In the genomic region with DNA sequence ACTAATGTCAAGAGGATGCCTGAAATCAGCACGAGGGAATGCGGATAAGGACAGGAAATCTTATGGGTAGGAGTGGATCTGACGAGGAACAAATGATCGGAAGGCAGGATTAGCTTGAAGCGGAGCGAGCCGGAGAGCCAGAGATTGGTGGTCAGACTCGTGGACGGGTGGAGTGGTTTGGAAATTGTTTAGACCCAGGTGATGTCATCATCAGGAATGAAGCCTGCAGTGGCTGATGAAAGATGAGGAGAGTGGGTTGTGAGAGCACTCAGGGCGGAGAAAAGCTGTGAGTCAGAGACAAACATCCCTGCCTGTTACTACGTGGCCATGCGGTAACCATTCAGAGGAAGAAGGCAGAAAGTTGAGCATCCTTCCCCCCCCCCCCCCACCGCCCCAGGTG, we compare ENCODE assay signal across 27 mouse cellular contexts.
DNase-seq lines count a peak whose midpoint lies in the region; ATAC-seq and TF ChIP-seq lines count a peak whose summit lies in the region.
"Had no signal": no experiment of that assay in that cellular context is flagged by ENCODE, and none has a peak within 500 bp of the region (broad histone marks: within the 10 kb centered on the region; RNA-seq: fewer than 3 reads in every experiment).

No protein-coding gene starts in this region.

- no peak for TF ChIP-seq EP300 in stomach, postnatal 0 days (optimal IDR thresholded peaks at IDR 0.05)

- ATAC-seq in heart, embryonic 11.5 days (replicated peaks; ENCODE audit: insufficient number of reproducible peaks, low FRiP score, low TSS enrichment): no peak
- ATAC-seq in hindbrain, embryonic 15.5 days (ENCODE audit: low FRiP score, low read depth): peak; percentile 16; the same call in 1 of the 2 replicates
- ATAC-seq in hindbrain, embryonic 14.5 days (ENCODE audit: low FRiP score): no peak
- ATAC-seq in stomach, postnatal 0 days (ENCODE audit: low FRiP score, low TSS enrichment): peak; percentile 54
- ATAC-seq in megakaryocyte, adult 5-6 weeks (ENCODE audit: poor library complexity, severe bottlenecking): no peak
- ATAC-seq: forebrain, postnatal 0 days; inflammation-experienced regulatory T-cells, adult 6 months; midbrain, embryonic 15.5 days had no signal

- H3K4me2 ChIP-seq in heart, embryonic 11.5 days: no peak overlapping the region
- no peak overlapping the region for H3K4me2 ChIP-seq in hindbrain, embryonic 15.5 days
- no peak overlapping the region for H3K4me2 ChIP-seq in hindbrain, embryonic 14.5 days (replicated peaks)
- H3K4me2 ChIP-seq in stomach, postnatal 0 days (replicated peaks; ENCODE audit: low read depth): no peak overlapping the region
- H3K4me2 ChIP-seq: heart, embryonic 15.5 days; limb, embryonic 13.5 days; liver, embryonic 13.5 days; lung, embryonic 14.5 days; midbrain, embryonic 15.5 days; neural tube, embryonic 13.5 days; stomach, embryonic 15.5 days had no signal

- no peaks in the 10 kb centered on the region for H3K27me3 ChIP-seq in heart, embryonic 11.5 days (ENCODE audit: control insufficient read depth, insufficient read depth, low read length)
- H3K27me3 ChIP-seq in hindbrain, embryonic 15.5 days: no peaks in the 10 kb centered on the region
- H3K27me3 ChIP-seq in hindbrain, embryonic 14.5 days (ENCODE audit: control insufficient read depth, insufficient read depth, low read length): no peaks in the 10 kb centered on the region
- no peaks in the 10 kb centered on the region for H3K27me3 ChIP-seq in stomach, postnatal 0 days (ENCODE audit: control insufficient read depth, insufficient read depth, low read length)
- H3K27me3 ChIP-seq: heart, embryonic 15.5 days; limb, embryonic 13.5 days; liver, embryonic 13.5 days; midbrain, embryonic 15.5 days; neural tube, embryonic 13.5 days; stomach, embryonic 15.5 days had no signal

- no peaks in the 10 kb centered on the region for H3K9me3 ChIP-seq in heart, embryonic 11.5 days (replicated peaks; ENCODE audit: control insufficient read depth, low read length)
- no peaks in the 10 kb centered on the region for H3K9me3 ChIP-seq in hindbrain, embryonic 15.5 days
- 0 out of 2 replicates have a peak, but pooled peaks cover 9% of the 10 kb centered on the region for H3K9me3 ChIP-seq in hindbrain, embryonic 14.5 days (ENCODE audit: control insufficient read depth, low read length)
- no peaks in the 10 kb centered on the region for H3K9me3 ChIP-seq in stomach, postnatal 0 days (ENCODE audit: control insufficient read depth, low read length)
- H3K9me3 ChIP-seq: embryonic facial prominence, embryonic 10.5 days; heart, embryonic 15.5 days; hindbrain, embryonic 10.5 days; limb, embryonic 13.5 days; liver, embryonic 13.5 days; midbrain, embryonic 15.5 days; neural tube, embryonic 13.5 days; stomach, embryonic 15.5 days had no signal

- peak; percentile 82 for DNase-seq in heart, adult 11 months
- DNase-seq in hindbrain, embryonic 14.5 days (ENCODE audit: low spot score): no peak
- peak; percentile 51 for DNase-seq in MN1 (ENCODE audit: low spot score)
- no peak for DNase-seq in stomach, postnatal 0 days (ENCODE audit: low spot score)
- no peak for DNase-seq in thymus, postnatal 0 days (ENCODE audit: low spot score)
- DNase-seq: adrenal gland, postnatal 36 days; cerebellum, postnatal 10 days; forebrain, postnatal 0 days; gastrocnemius, postnatal 25 days; kidney, adult 18-20 months; kidney, postnatal 4 days; layer of hippocampus, adult 9-11 months; liver, embryonic 13.5 days; lung, embryonic 14.5 days; lung, postnatal 4 days; thymus, adult 18-20 months had no signal

- no peak for TF ChIP-seq CTCF in stomach, postnatal 0 days (IDR thresholded peaks at IDR 0.05; ENCODE audit: low read depth)

- H3K4me3 ChIP-seq in heart, embryonic 11.5 days (ENCODE audit: low read depth, low read length): no peak overlapping the region
- H3K4me3 ChIP-seq in hindbrain, embryonic 15.5 days: no peak overlapping the region
- H3K4me3 ChIP-seq in hindbrain, embryonic 14.5 days (replicated peaks; ENCODE audit: low read length): no peak overlapping the region
- no peak overlapping the region for H3K4me3 ChIP-seq in stomach, postnatal 0 days (ENCODE audit: low read depth, low read length)
- H3K4me3 ChIP-seq: embryonic facial prominence, embryonic 10.5 days; heart, embryonic 15.5 days; hindbrain, embryonic 10.5 days; limb, embryonic 13.5 days; liver, embryonic 13.5 days; midbrain, embryonic 15.5 days; neural tube, embryonic 13.5 days; stomach, embryonic 15.5 days had no signal

- no peaks in the 10 kb centered on the region for H3K36me3 ChIP-seq in heart, embryonic 11.5 days (ENCODE audit: control insufficient read depth, insufficient read depth, low read length)
- no peaks in the 10 kb centered on the region for H3K36me3 ChIP-seq in hindbrain, embryonic 15.5 days
- H3K36me3 ChIP-seq in hindbrain, embryonic 14.5 days (replicated peaks; ENCODE audit: control insufficient read depth, insufficient read depth): no peaks in the 10 kb centered on the region
- H3K36me3 ChIP-seq in stomach, postnatal 0 days (ENCODE audit: control insufficient read depth, insufficient read depth, low read length): no peaks in the 10 kb centered on the region
- H3K36me3 ChIP-seq: embryonic facial prominence, embryonic 10.5 days; heart, embryonic 15.5 days; hindbrain, embryonic 10.5 days; limb, embryonic 13.5 days; liver, embryonic 13.5 days; midbrain, embryonic 15.5 days; neural tube, embryonic 13.5 days; stomach, embryonic 15.5 days had no signal

- no peak overlapping the region for H3K27ac ChIP-seq in heart, embryonic 11.5 days (ENCODE audit: low read depth, low read length)
- H3K27ac ChIP-seq in hindbrain, embryonic 15.5 days (replicated peaks): no peak overlapping the region
- H3K27ac ChIP-seq in hindbrain, embryonic 14.5 days: no peak overlapping the region
- H3K27ac ChIP-seq in stomach, postnatal 0 days (replicated peaks): no peak overlapping the region
- H3K27ac ChIP-seq: embryonic facial prominence, embryonic 10.5 days; heart, embryonic 15.5 days; hindbrain, embryonic 10.5 days; limb, embryonic 13.5 days; liver, embryonic 13.5 days; midbrain, embryonic 15.5 days; neural tube, embryonic 13.5 days; stomach, embryonic 15.5 days had no signal

- no peak overlapping the region for H3K9ac ChIP-seq in heart, embryonic 11.5 days (ENCODE audit: low read depth, low read length)
- H3K9ac ChIP-seq in hindbrain, embryonic 15.5 days: no peak overlapping the region
- no peak overlapping the region for H3K9ac ChIP-seq in hindbrain, embryonic 14.5 days
- H3K9ac ChIP-seq in stomach, postnatal 0 days (ENCODE audit: low read length): no peak overlapping the region
- H3K9ac ChIP-seq: forebrain, postnatal 0 days; heart, embryonic 15.5 days; limb, embryonic 13.5 days; liver, embryonic 13.5 days; lung, embryonic 14.5 days; midbrain, embryonic 15.5 days; neural tube, embryonic 13.5 days; stomach, embryonic 15.5 days had no signal

- 56% methylated on average over 13 of the region's 13 CpGs for WGBS in heart, embryonic 11.5 days (ENCODE audit: insufficient replicate concordance)
- WGBS in hindbrain, embryonic 15.5 days: 87% methylated on average over 13 of the region's 13 CpGs
- WGBS in hindbrain, embryonic 14.5 days: 91% methylated on average over 13 of the region's 13 CpGs
- WGBS in stomach, postnatal 0 days: 73% methylated on average over 12 of the region's 13 CpGs

- peaks cover 8% of the 10 kb centered on the region; the same call in 1 of the 2 replicates for H3K4me1 ChIP-seq in heart, embryonic 11.5 days (ENCODE audit: control insufficient read depth, insufficient read depth, low read length)
- no peaks in the 10 kb centered on the region for H3K4me1 ChIP-seq in hindbrain, embryonic 15.5 days (replicated peaks)
- H3K4me1 ChIP-seq in hindbrain, embryonic 14.5 days (replicated peaks; ENCODE audit: control insufficient read depth, insufficient read depth, low read length): no peaks in the 10 kb centered on the region
- no peaks in the 10 kb centered on the region for H3K4me1 ChIP-seq in stomach, postnatal 0 days (replicated peaks; ENCODE audit: control insufficient read depth, insufficient read depth)
- H3K4me1 ChIP-seq: hindbrain, embryonic 10.5 days; midbrain, embryonic 15.5 days; neural tube, embryonic 13.5 days; stomach, embryonic 15.5 days had no signal

Comparison
In these comparisons a context has a peak if more than half of its experiments do, and no peak if none do; other contexts are left out.
1. ATAC-seq: peak in hindbrain, embryonic 15.5 days (single experiment) and stomach, postnatal 0 days (single experiment); none in heart, embryonic 11.5 days (single experiment), hindbrain, embryonic 14.5 days (single experiment) and megakaryocyte, adult 5-6 weeks (single experiment).
2. DNase-seq: peak in heart, adult 11 months (single experiment) and MN1 (single experiment); none in hindbrain, embryonic 14.5 days (single experiment), stomach, postnatal 0 days (single experiment) and thymus, postnatal 0 days (single experiment).